Mouse (Mus musculus): Measurements from ENCODE around the gene Fgf13.

DNA sequence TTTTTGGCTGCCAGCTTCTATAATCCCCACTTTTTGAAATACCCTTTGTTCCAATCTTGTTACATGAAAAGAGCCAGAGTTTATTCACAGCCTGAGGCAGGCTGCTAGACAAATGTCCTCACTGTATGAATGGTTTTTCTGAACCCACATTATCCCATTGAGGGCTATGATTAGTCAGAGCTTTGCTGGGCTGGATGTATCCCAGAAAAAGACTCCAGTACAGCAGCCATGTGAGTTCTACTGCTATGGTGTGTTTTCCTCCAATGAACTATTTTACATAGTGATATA is 326.5 kb downstream of the Fgf13 start:
- TF ChIP-seq CTCF (IDR thresholded peaks at IDR 0.05; ENCODE audit: low read depth, low read length), result no peak
- TF ChIP-seq GATA1 (IDR thresholded peaks at IDR 0.05; ENCODE audit: borderline replicate concordance, low read length), result no peak
- no peak for TF ChIP-seq TAL1 (conservative IDR thresholded peaks at IDR 0.05; ENCODE audit: low read depth, low read length)
- TF ChIP-seq POLR2AphosphoS5 (IDR thresholded peaks at IDR 0.05; ENCODE audit: insufficient replicate concordance, low read depth, low read length), result no peak
- no peak for TF ChIP-seq GATA2 (IDR thresholded peaks at IDR 0.05; ENCODE audit: borderline replicate concordance, low read depth, low read length)

Data from G1E (cell line).